Mouse (Mus musculus) MEL (cell line): Measurements from ENCODE around the gene Sorcs1.

Experiments used
- CHD1 ChIP-seq: IDR thresholded peaks from 2 replicates; pipeline ENCODE4 v1.6.1; 2012; ENCODE audit warnings: low read depth, mild to moderate bottlenecking, inconsistent platforms, low read length, improper control_type of control experiment
- CHD2 ChIP-seq: IDR thresholded peaks from 2 replicates; pipeline ENCODE4 v1.6.1; 2011; ENCODE audit warnings: low read length, improper control_type of control experiment
- CTCF ChIP-seq, 3 experiments: IDR thresholded peaks in 2 of 3; conservative IDR thresholded peaks in 1 of 3; 2 replicates each; pipeline ENCODE4 v1.5.1; 2011 to 2012; ENCODE audit warnings: low read length in 3 of 3, low read depth in 2 of 3, mild to moderate bottlenecking in 2 of 3, improper control_type of control experiment in 1 of 3, inconsistent platforms in 1 of 3, mixed read lengths in 1 of 3, moderate library complexity in 1 of 3; ENCODE audit not compliant: control insufficient read depth in 1 of 3, insufficient read depth in 1 of 3, poor library complexity in 1 of 3, severe bottlenecking in 1 of 3
- EP300 ChIP-seq, 2 experiments: IDR thresholded peaks; 2 replicates each; pipeline ENCODE4 v1.6.1; 2011; ENCODE audit warnings: improper control_type of control experiment in 2 of 2, low read length in 2 of 2, low read depth in 1 of 2, mild to moderate bottlenecking in 1 of 2
- HCFC1 ChIP-seq: IDR thresholded peaks from 2 replicates; pipeline ENCODE4 v1.6.1; 2012; ENCODE audit warnings: low read depth, mild to moderate bottlenecking, inconsistent platforms, low read length, improper control_type of control experiment, moderate library complexity
- MAFK ChIP-seq: IDR thresholded peaks from 2 replicates; pipeline ENCODE4 v1.6.1; 2011; ENCODE audit warnings: low read depth, mild to moderate bottlenecking, low read length, improper control_type of control experiment, borderline replicate concordance
- MYC ChIP-seq: IDR thresholded peaks from 2 replicates; pipeline ENCODE4 v1.6.1; 2011; ENCODE audit warnings: low read depth, mild to moderate bottlenecking, low read length, improper control_type of control experiment, moderate library complexity

- TF ChIP-seq CTCF (IDR thresholded peaks at IDR 0.05 in 2 of 3, conservative IDR thresholded peaks at IDR 0.05 in 1 of 3; ENCODE audit: control insufficient read depth in 1 of 3, insufficient read depth in 1 of 3, low read depth in 2 of 3, low read length in 3 of 3, poor library complexity in 1 of 3, severe bottlenecking in 1 of 3): no peak; a peak in 1 of 6 replicates
- no peak for TF ChIP-seq MYC
- no peak for TF ChIP-seq MAFK
- no peak for TF ChIP-seq EP300 (IDR thresholded peaks at IDR 0.05; ENCODE audit: low read depth in 1 of 2, low read length in 2 of 2)
- no peak for TF ChIP-seq HCFC1
- no peak for TF ChIP-seq CHD2
- TF ChIP-seq CHD1: no peak
Observed at GRCm38 (mm10) chr19:50145919-50146318, 532.5 kb downstream of the Sorcs1 start.
